Mouse (Mus musculus): ENCODE data around the gene Cox8a.

- TF ChIP-seq CTCF (IDR thresholded peaks at IDR 0.05; ENCODE audit: low read depth, low read length) (no peak), GATA2 (IDR thresholded peaks at IDR 0.05; ENCODE audit: borderline replicate concordance, low read depth, low read length) (no peak), GATA1 (IDR thresholded peaks at IDR 0.05; ENCODE audit: borderline replicate concordance, low read length) (no peak), TAL1 (conservative IDR thresholded peaks at IDR 0.05; ENCODE audit: low read depth, low read length) (no peak), POLR2AphosphoS5 (IDR thresholded peaks at IDR 0.05; ENCODE audit: insufficient replicate concordance, low read depth, low read length) (no peak)
These were observed 22.9 kb upstream of the Cox8a start for GRCm38 (mm10) chr19:7240291-7240690.

Data from G1E (cell line).